Comparison of ENCODE assay signal across 8 mouse cellular contexts in genomic region chr6:87008887-87009286, GRCm38 (mm10). TPM values are rescaled to one million over a fixed set of nuclear protein-coding genes. Genes with fewer than 3 reads are reported as not detected.
DNase-seq lines count a peak whose midpoint lies in the region; ATAC-seq and TF ChIP-seq lines count a peak whose summit lies in the region.

TSS of gene Nfu1 (plus strand) at chr6:87009236.

- no peak for DNase-seq in adrenal gland, adult 18-20 months (ENCODE audit: low spot score in 2 of 2)
- DNase-seq in adrenal gland, adult (ENCODE audit: inconsistent age in 2 of 2, low spot score in 1 of 2), result no peak
- no peak for DNase-seq in G1E (ENCODE audit: low spot score)
- DNase-seq in hindbrain, embryonic 11.5 days (ENCODE audit: low spot score), result no peak
- no peak for DNase-seq in stomach, postnatal 0 days (ENCODE audit: low spot score)
- no peak for DNase-seq in thymus, postnatal 14 days

- no peaks in the 10 kb centered on the region for H3K9me3 ChIP-seq in G1E (replicated peaks)
- no peaks in the 10 kb centered on the region for H3K9me3 ChIP-seq in forebrain, embryonic 13.5 days (replicated peaks)
- no peaks in the 10 kb centered on the region for H3K9me3 ChIP-seq in hindbrain, embryonic 11.5 days (ENCODE audit: control insufficient read depth, low read length)
- H3K9me3 ChIP-seq in liver, embryonic 12.5 days (replicated peaks), result no peaks in the 10 kb centered on the region
- no peaks in the 10 kb centered on the region for H3K9me3 ChIP-seq in stomach, postnatal 0 days (ENCODE audit: control insufficient read depth, low read length)

- H3K9ac ChIP-seq in forebrain, embryonic 13.5 days, result peak within 1 kb of the TSS; percentile 96
- peak within 1 kb of the TSS; percentile 85 for H3K9ac ChIP-seq in hindbrain, embryonic 11.5 days (ENCODE audit: low read depth, low read length)
- peak within 1 kb of the TSS; percentile 95 for H3K9ac ChIP-seq in liver, embryonic 12.5 days
- peak within 1 kb of the TSS; percentile 87 for H3K9ac ChIP-seq in stomach, postnatal 0 days (ENCODE audit: low read length)

- 77% methylated on average over 6 of the region's 6 CpGs for WGBS in forebrain, embryonic 13.5 days
- WGBS in hindbrain, embryonic 11.5 days, result 82% methylated on average over 6 of the region's 6 CpGs
- WGBS in liver, embryonic 12.5 days (ENCODE audit: insufficient replicate concordance), result 62% methylated on average over 6 of the region's 6 CpGs
- WGBS in stomach, postnatal 0 days, result 69% methylated on average over 6 of the region's 6 CpGs

- TF ChIP-seq CTCF in G1E (IDR thresholded peaks at IDR 0.05; ENCODE audit: low read depth, low read length), result no peak
- no peak for TF ChIP-seq CTCF in stomach, postnatal 0 days (IDR thresholded peaks at IDR 0.05; ENCODE audit: low read depth)

- H3K27ac ChIP-seq in forebrain, embryonic 13.5 days, result peak within 1 kb of the TSS; percentile 70
- H3K27ac ChIP-seq in hindbrain, embryonic 11.5 days (ENCODE audit: low read depth, low read length), result 0 out of 2 replicates have a peak within 1 kb of the TSS, but pooled peaks have one; percentile 17
- peak within 1 kb of the TSS; percentile 93 for H3K27ac ChIP-seq in liver, embryonic 12.5 days
- peak within 1 kb of the TSS; percentile 85 for H3K27ac ChIP-seq in stomach, postnatal 0 days (replicated peaks)

- TF ChIP-seq EP300 in stomach, postnatal 0 days (optimal IDR thresholded peaks at IDR 0.05), result no peak

- H3K27me3 ChIP-seq in G1E (ENCODE audit: insufficient read depth, low read length), result no peaks in the 10 kb centered on the region
- no peaks in the 10 kb centered on the region for H3K27me3 ChIP-seq in forebrain, embryonic 13.5 days
- H3K27me3 ChIP-seq in hindbrain, embryonic 11.5 days (ENCODE audit: control insufficient read depth, insufficient read depth, low read length), result no peaks in the 10 kb centered on the region
- no peaks in the 10 kb centered on the region for H3K27me3 ChIP-seq in liver, embryonic 12.5 days (replicated peaks)
- H3K27me3 ChIP-seq in stomach, postnatal 0 days (ENCODE audit: control insufficient read depth, insufficient read depth, low read length), result no peaks in the 10 kb centered on the region

- H3K4me1 ChIP-seq in G1E (ENCODE audit: insufficient read depth, low read depth, low read length), result peaks cover 40% of the 10 kb centered on the region
- peaks cover 14% of the 10 kb centered on the region for H3K4me1 ChIP-seq in forebrain, embryonic 13.5 days
- no peaks in the 10 kb centered on the region for H3K4me1 ChIP-seq in hindbrain, embryonic 11.5 days (replicated peaks; ENCODE audit: control insufficient read depth, insufficient read depth, low read length)
- peaks cover 39% of the 10 kb centered on the region for H3K4me1 ChIP-seq in liver, embryonic 12.5 days
- H3K4me1 ChIP-seq in stomach, postnatal 0 days (replicated peaks; ENCODE audit: control insufficient read depth, insufficient read depth), result no peaks in the 10 kb centered on the region

- peak within 1 kb of the TSS; percentile 69 for H3K4me2 ChIP-seq in forebrain, embryonic 13.5 days
- H3K4me2 ChIP-seq in hindbrain, embryonic 11.5 days (replicated peaks; ENCODE audit: low read depth, low read length), result peak within 1 kb of the TSS; percentile 52
- H3K4me2 ChIP-seq in liver, embryonic 12.5 days, result peak within 1 kb of the TSS; percentile 90
- H3K4me2 ChIP-seq in stomach, postnatal 0 days (replicated peaks; ENCODE audit: low read depth), result peak within 1 kb of the TSS; percentile 63

- no peak for ATAC-seq in G1E (ENCODE audit: extremely low read depth, insufficient number of reproducible peaks, low FRiP score, poor library complexity, severe bottlenecking)
- ATAC-seq in forebrain, embryonic 13.5 days, result no peak
- ATAC-seq in hindbrain, embryonic 11.5 days (ENCODE audit: low FRiP score), result no peak
- no peak for ATAC-seq in liver, embryonic 12.5 days
- ATAC-seq in stomach, postnatal 0 days (ENCODE audit: low FRiP score, low TSS enrichment), result no peak

- peak within 1 kb of the TSS; percentile 79 for H3K4me3 ChIP-seq in G1E (ENCODE audit: low read depth, low read length)
- H3K4me3 ChIP-seq in forebrain, embryonic 13.5 days, result peak within 1 kb of the TSS; percentile 78
- peak within 1 kb of the TSS; percentile 59 for H3K4me3 ChIP-seq in hindbrain, embryonic 11.5 days (ENCODE audit: low read depth, low read length)
- H3K4me3 ChIP-seq in liver, embryonic 12.5 days, result peak within 1 kb of the TSS; percentile 94
- peak within 1 kb of the TSS; percentile 70 for H3K4me3 ChIP-seq in stomach, postnatal 0 days (ENCODE audit: low read depth, low read length)

- peaks cover 29% of the 10 kb centered on the region for H3K36me3 ChIP-seq in G1E (replicated peaks)
- peaks cover 8% of the 10 kb centered on the region for H3K36me3 ChIP-seq in forebrain, embryonic 13.5 days (ENCODE audit: poor library complexity, severe bottlenecking)
- no peaks in the 10 kb centered on the region for H3K36me3 ChIP-seq in hindbrain, embryonic 11.5 days (ENCODE audit: control insufficient read depth, insufficient read depth, low read length)
- H3K36me3 ChIP-seq in liver, embryonic 12.5 days, result peaks cover 14% of the 10 kb centered on the region
- H3K36me3 ChIP-seq in stomach, postnatal 0 days (ENCODE audit: control insufficient read depth, insufficient read depth, low read length), result no peaks in the 10 kb centered on the region

RNA-seq across cellular contexts. Expression of gene Nfu1, which starts in this region (rescaled TPM):
- total RNA-seq in adrenal gland, adult 18-20 months (2021), result 10 to 100 TPM; 76.6 to 86.9 TPM
- total RNA-seq in G1E (2014; fragmentation: Nextera tagmentation) (79.6 and 97.1 TPM in 2 replicates), G1E (2017) (116 and 126 TPM in 2 replicates)
- polyA plus RNA-seq in G1E (2012), result 112 and 123 TPM in 2 replicates
- 91.9 and 99.1 TPM in 2 replicates for polyA plus RNA-seq in forebrain, embryonic 13.5 days (2015; fragmentation: Nextera tagmentation; extraction: Ambion mirVana)
- polyA plus RNA-seq in hindbrain, embryonic 11.5 days (2014; fragmentation: Nextera tagmentation; extraction: Ambion mirVana), result 95.8 and 102 TPM in 2 replicates
- polyA plus RNA-seq in liver, embryonic 12.5 days (2016; fragmentation: Nextera tagmentation; extraction: Ambion mirVana), result 65.2 and 66.9 TPM in 2 replicates
- 76.6 and 80.9 TPM in 2 replicates for polyA plus RNA-seq in stomach, postnatal 0 days (2015; fragmentation: Nextera tagmentation; extraction: Ambion mirVana)

Comparison
In these comparisons a context has a peak if more than half of its experiments do, and no peak if none do; other contexts are left out.
1. H3K27ac ChIP-seq: peak in every context shown above with its lines; median percentile 93 in liver, embryonic 12.5 days; 85 in stomach, postnatal 0 days; 70 in forebrain, embryonic 13.5 days; 17 in hindbrain, embryonic 11.5 days.